Mouse (Mus musculus): ENCODE data around the gene Pspc1. TPM values are rescaled to one million over a fixed set of nuclear protein-coding genes. Genes with fewer than 3 reads are reported as not detected.
A peak's percentile ranks its signal among the peaks of the same experiment; 100 is the strongest.
"Not testable (repeated sequence)": the region's sequence is repeated elsewhere in the genome, so short reads cannot be mapped to it uniquely, and the experiment has no call there.

The Pspc1 gene
- polyA plus RNA-seq, 1 experiment from 2014 or later, result 60.2 TPM

DNA sequence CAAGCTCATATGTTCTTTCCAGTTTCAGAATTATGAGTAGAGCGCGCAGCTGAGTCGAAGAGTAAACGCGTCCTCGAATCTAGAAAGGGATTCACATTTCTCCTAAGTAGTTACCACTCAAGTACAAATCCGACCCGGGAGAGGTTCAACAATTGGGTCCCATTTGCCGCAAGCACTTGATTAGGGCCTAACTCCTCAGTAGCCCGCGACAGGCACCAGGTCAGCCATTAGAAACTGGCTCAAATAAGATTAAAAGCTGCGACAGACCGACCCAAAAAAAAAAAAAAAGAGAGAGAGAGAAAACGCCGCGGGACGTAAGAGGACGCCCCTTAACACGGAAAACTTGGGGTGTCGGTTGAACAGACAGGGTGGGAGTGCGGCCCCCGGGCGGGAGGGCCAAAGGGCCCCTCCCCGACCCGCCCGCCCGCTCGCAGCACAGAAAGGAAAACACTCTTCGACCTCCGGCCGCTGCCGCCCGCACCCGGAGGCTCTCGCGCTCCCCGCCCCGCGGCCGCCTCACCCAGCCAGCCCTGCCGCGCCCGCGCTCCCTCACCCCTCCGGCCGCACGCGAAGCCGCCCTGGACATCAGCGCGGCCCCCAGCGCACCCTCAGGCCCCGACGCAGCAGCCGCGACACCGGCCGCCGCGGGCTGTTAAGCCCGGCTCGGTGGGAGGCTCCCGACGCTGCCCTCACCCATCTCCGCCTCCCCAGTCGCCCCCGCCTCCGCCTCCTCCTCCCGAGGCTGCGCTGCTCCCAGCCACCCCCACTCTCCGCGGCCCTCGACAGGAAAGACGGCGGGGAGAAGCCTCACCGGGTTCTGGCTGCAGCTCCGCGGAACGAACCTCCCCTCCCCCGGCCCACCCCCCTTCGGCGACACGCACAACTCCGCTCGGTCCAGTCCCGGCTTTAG, 32.9 kb upstream of the Pspc1 start:
- 1% methylated on average over 35 of the region's 86 CpGs for WGBS
- H3K4me3 ChIP-seq (ENCODE audit: low read depth, low read length), result peak overlapping the region; percentile 75

DNA sequence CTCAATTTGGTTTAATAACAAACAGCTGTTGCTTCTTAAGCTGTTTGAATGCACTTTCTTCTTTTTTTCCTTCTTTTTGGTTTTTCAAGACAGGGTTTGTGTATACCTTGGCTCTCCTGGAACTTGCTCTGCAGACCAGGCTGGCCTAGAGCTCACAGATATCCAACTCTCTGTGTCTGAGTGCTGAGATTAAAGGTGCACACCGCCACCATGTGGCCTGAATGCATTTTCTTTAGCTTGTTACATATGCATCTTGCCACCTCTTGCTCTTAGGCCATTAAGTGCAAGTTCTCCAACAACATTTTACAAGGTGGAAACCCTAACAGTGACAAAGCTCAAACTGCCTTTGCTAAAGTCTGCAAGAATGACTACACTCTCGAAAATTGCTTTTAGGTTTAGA, 15.1 kb upstream of the Pspc1 start:
- Histone ChIP-seq H3K4me2 (ENCODE audit: low read depth, low read length) (no peak overlapping the region), H3K9ac (replicated peaks; ENCODE audit: low read length) (no peak overlapping the region), H3K27me3 (ENCODE audit: control insufficient read depth, insufficient read depth, low read length) (no peaks in the 10 kb centered on the region), H3K9me3 (replicated peaks; ENCODE audit: control insufficient read depth, low read length) (no peaks in the 10 kb centered on the region), H3K27ac (replicated peaks; ENCODE audit: low read depth, low read length) (no peak overlapping the region), H3K36me3 (replicated peaks; ENCODE audit: control insufficient read depth, insufficient read depth, low read depth, low read length) (peaks cover 2% of the 10 kb centered on the region; the same call in 1 of the 2 replicates), H3K4me1 (ENCODE audit: control insufficient read depth, insufficient read depth, low read length) (no peaks in the 10 kb centered on the region), H3K4me3 (ENCODE audit: low read depth, low read length) (no peak overlapping the region)
- peak; percentile 73 for DNase-seq (ENCODE audit: low spot score)
- WGBS, result 46% methylated on average over 2 of the region's 2 CpGs
- no peak for ATAC-seq (replicated peaks; ENCODE audit: insufficient number of reproducible peaks, low FRiP score, low TSS enrichment, low read depth)

More for the DNA sequence above, 32.9 kb upstream of the Pspc1 start:
- peak; percentile 39 for DNase-seq (ENCODE audit: low spot score)
- Histone ChIP-seq H3K4me2 (ENCODE audit: low read depth, low read length) (peak overlapping the region; percentile 55), H3K27ac (replicated peaks; ENCODE audit: low read depth, low read length) (peak overlapping the region; percentile 73), H3K9ac (replicated peaks; ENCODE audit: low read length) (peak overlapping the region; percentile 82)
- not testable (repeated sequence) for H3K36me3 ChIP-seq (replicated peaks; ENCODE audit: control insufficient read depth, insufficient read depth, low read depth, low read length); H3K4me1 ChIP-seq (ENCODE audit: control insufficient read depth, insufficient read depth, low read length); H3K9me3 ChIP-seq (replicated peaks; ENCODE audit: control insufficient read depth, low read length); H3K27me3 ChIP-seq (ENCODE audit: control insufficient read depth, insufficient read depth, low read length); ATAC-seq (replicated peaks; ENCODE audit: insufficient number of reproducible peaks, low FRiP score, low TSS enrichment, low read depth)

DNA sequence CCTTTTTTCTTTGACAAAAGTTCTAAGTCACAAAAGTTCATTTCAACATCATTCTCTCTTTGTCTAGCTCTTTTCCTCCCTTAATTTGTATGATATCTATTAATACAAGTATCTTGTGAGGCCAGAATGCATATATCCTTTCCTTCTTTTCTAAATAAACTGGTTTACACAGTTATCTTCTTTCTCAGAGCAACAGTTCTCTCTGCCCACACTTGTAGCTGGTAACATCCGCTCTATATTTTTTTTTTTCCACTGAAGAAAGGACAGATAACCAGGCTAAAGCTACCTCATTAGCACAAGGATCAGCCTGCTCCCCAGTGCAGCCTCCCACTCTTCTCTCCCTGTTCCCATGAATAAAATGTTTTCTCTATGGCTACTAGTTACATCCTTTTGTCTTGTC, 6.5 kb upstream of the Pspc1 start:
- Histone ChIP-seq H3K27ac (replicated peaks; ENCODE audit: low read depth, low read length) (no peak overlapping the region), H3K9me3 (replicated peaks; ENCODE audit: control insufficient read depth, low read length) (no peaks in the 10 kb centered on the region), H3K4me2 (ENCODE audit: low read depth, low read length) (no peak overlapping the region), H3K27me3 (ENCODE audit: control insufficient read depth, insufficient read depth, low read length) (no peaks in the 10 kb centered on the region), H3K9ac (replicated peaks; ENCODE audit: low read length) (no peak overlapping the region), H3K4me3 (ENCODE audit: low read depth, low read length) (no peak overlapping the region), H3K4me1 (ENCODE audit: control insufficient read depth, insufficient read depth, low read length) (no peaks in the 10 kb centered on the region), H3K36me3 (replicated peaks; ENCODE audit: control insufficient read depth, insufficient read depth, low read depth, low read length) (no peaks in the 10 kb centered on the region)
- DNase-seq (ENCODE audit: low spot score), result no peak
- 79% methylated on average over 1 of the region's 1 CpGs for WGBS
- ATAC-seq (replicated peaks; ENCODE audit: insufficient number of reproducible peaks, low FRiP score, low TSS enrichment, low read depth), result no peak

DNA sequence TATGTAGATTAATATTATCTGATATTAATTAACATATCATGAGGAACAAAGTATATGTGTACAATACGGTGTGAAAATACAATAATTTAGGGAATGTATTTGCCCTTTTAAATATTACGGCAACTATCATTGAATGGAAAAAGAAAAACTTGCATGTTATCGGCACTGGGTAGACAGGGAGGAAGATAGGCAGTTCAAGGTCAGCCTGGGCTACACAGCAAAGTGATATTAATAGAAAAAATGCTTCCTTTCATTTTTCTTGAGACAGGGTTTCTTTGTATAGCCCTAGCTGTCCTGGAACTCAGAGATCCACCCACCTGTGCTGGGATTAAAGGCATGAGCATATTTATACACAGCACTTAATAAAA, 801 bp upstream of the Pspc1 start:
- Histone ChIP-seq H3K9me3 (replicated peaks; ENCODE audit: control insufficient read depth, low read length) (no peaks in the 10 kb centered on the region), H3K27me3 (ENCODE audit: control insufficient read depth, insufficient read depth, low read length) (no peaks in the 10 kb centered on the region), H3K4me3 (ENCODE audit: low read depth, low read length) (peak overlapping the region; percentile 96), H3K27ac (replicated peaks; ENCODE audit: low read depth, low read length) (peak overlapping the region; percentile 91), H3K36me3 (replicated peaks; ENCODE audit: control insufficient read depth, insufficient read depth, low read depth, low read length) (no peaks in the 10 kb centered on the region), H3K9ac (replicated peaks; ENCODE audit: low read length) (peak overlapping the region; percentile 55), H3K4me1 (ENCODE audit: control insufficient read depth, insufficient read depth, low read length) (peaks cover 4% of the 10 kb centered on the region; the same call in 1 of the 2 replicates), H3K4me2 (ENCODE audit: low read depth, low read length) (peak overlapping the region; percentile 36)
- WGBS, result 50% methylated on average over 3 of the region's 3 CpGs
- ATAC-seq (replicated peaks; ENCODE audit: insufficient number of reproducible peaks, low FRiP score, low TSS enrichment, low read depth) (peak; percentile 7; the same call in 1 of the 2 replicates), DNase-seq (ENCODE audit: low spot score) (no peak)

DNA sequence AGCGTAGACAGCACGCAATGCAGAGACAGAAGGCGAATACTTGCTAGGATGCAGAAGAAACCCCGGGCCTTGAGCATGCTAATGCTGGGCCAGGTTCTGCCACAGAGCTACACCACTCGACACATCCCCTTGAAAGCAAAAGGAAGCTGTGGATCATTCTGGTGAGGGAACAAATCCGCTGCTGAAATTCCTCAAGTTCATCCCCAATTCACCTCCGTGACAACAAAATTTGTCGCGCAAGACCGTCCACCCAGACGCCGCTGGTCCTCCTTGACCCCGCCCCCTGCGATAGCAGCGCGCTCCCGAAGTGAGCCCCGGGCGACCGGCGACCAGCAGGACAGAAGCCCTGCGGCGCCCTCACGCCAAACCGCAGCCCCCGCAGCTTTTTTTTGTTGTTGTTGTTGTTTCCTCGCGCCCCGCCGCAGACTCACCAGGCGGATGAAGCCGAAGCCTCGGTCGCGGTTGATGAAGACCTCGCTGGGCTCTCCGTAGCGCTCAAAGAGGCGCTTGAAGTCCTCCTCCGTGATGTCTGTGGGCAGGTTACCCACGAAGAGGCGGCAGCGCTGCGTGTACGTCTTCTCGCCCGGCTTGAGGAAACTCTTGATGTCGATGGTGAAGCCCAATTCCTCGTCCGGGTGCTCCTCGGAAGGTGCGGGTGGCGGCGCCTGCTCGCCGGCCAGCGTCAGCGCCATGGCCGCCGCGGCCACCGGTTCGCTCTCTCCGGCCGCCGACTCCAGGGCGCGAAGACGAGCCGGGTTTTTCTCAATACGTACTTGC, 568 bp downstream of the Pspc1 start:
- WGBS, result under 1% methylated on average over 71 of the region's 71 CpGs
- peaks cover 4% of the 10 kb centered on the region; the same call in 1 of the 2 replicates for H3K4me1 ChIP-seq (ENCODE audit: control insufficient read depth, insufficient read depth, low read length)
- DNase-seq (ENCODE audit: low spot score) (peak; percentile 66), ATAC-seq (replicated peaks; ENCODE audit: insufficient number of reproducible peaks, low FRiP score, low TSS enrichment, low read depth) (peak; percentile 21; the same call in 1 of the 2 replicates)
- peak overlapping the region; percentile 93 for H3K9ac ChIP-seq (replicated peaks; ENCODE audit: low read length)
- no peaks in the 10 kb centered on the region for H3K36me3 ChIP-seq (replicated peaks; ENCODE audit: control insufficient read depth, insufficient read depth, low read depth, low read length)
- H3K27me3 ChIP-seq (ENCODE audit: control insufficient read depth, insufficient read depth, low read length), result no peaks in the 10 kb centered on the region
- H3K27ac ChIP-seq (replicated peaks; ENCODE audit: low read depth, low read length), result peak overlapping the region; percentile 91
- peak overlapping the region; percentile 96 for H3K4me3 ChIP-seq (ENCODE audit: low read depth, low read length)
- peak overlapping the region; percentile 71 for H3K4me2 ChIP-seq (ENCODE audit: low read depth, low read length)
- no peaks in the 10 kb centered on the region for H3K9me3 ChIP-seq (replicated peaks; ENCODE audit: control insufficient read depth, low read length)

DNA sequence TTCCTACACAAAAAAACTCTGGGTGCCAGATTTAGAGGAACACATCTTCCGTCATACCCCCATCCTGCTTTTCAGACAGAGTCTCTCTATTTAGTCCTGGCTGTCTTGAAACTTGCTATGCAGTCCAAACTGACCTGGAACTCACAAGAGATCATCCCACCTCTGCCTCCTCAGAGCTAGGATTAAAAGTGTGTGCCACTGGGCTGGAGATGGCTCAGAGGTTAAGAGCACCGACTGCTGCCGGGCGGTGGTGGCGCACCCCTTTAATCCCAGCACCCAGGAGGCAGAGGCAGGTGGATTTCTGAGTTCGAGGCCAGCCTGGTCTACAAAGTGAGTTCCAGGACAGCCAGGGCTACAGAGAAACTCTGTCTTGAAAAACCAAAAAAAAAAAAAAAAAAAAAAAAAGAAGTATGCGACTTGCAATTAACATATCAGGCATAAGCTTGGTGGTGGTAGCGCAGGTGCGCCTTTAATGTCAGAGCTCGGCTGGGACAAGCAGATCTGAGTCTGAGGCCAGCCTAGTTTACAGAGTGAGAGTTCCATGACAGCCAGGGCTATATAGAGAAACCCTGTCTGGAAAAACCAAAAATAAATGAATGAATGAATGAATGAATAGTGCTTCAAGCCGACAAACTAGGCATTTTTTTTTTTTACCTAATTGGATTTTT, 1.4 kb downstream of the Pspc1 start:
- no peaks in the 10 kb centered on the region for H3K9me3 ChIP-seq (replicated peaks; ENCODE audit: control insufficient read depth, low read length)
- H3K27me3 ChIP-seq (ENCODE audit: control insufficient read depth, insufficient read depth, low read length), result no peaks in the 10 kb centered on the region
- no peaks in the 10 kb centered on the region for H3K36me3 ChIP-seq (replicated peaks; ENCODE audit: control insufficient read depth, insufficient read depth, low read depth, low read length)
- peak overlapping the region; percentile 71 for H3K4me2 ChIP-seq (ENCODE audit: low read depth, low read length)
- H3K4me3 ChIP-seq (ENCODE audit: low read depth, low read length), result peak overlapping the region; percentile 96
- H3K9ac ChIP-seq (replicated peaks; ENCODE audit: low read length), result peak overlapping the region; percentile 93
- no peak for DNase-seq (ENCODE audit: low spot score)
- 40% methylated on average over 11 of the region's 11 CpGs for WGBS
- H3K27ac ChIP-seq (replicated peaks; ENCODE audit: low read depth, low read length), result no peak overlapping the region
- no peak for ATAC-seq (replicated peaks; ENCODE audit: insufficient number of reproducible peaks, low FRiP score, low TSS enrichment, low read depth)
- H3K4me1 ChIP-seq (ENCODE audit: control insufficient read depth, insufficient read depth, low read length), result peaks cover 4% of the 10 kb centered on the region; the same call in 1 of the 2 replicates

DNA sequence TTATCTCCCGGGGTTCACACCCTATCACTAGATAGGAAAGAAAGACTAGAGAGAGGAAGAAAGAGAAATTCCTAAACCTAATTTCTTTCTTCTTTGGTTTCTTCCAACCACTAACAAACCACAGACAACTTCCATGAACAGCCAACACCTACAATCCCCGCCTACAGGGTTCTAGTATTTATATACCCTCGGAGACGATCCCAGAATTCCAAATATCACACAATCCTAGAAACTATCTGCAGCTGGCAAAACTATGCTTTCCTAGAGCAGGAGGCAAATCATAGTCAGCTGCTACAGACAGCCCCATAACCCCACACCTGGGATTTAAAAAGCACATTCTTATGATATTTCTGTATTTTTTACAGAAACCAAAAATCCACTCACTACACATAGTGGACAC, 2.7 kb downstream of the Pspc1 start:
- H3K9ac ChIP-seq (replicated peaks; ENCODE audit: low read length), result no peak overlapping the region

More for the DNA sequence above, 2.7 kb downstream of the Pspc1 start:
- H3K27me3 ChIP-seq (ENCODE audit: control insufficient read depth, insufficient read depth, low read length), result no peaks in the 10 kb centered on the region
- 73% methylated on average over 4 of the region's 4 CpGs for WGBS
- peaks cover 4% of the 10 kb centered on the region; the same call in 1 of the 2 replicates for H3K4me1 ChIP-seq (ENCODE audit: control insufficient read depth, insufficient read depth, low read length)
- H3K36me3 ChIP-seq (replicated peaks; ENCODE audit: control insufficient read depth, insufficient read depth, low read depth, low read length), result no peaks in the 10 kb centered on the region
- no peak for DNase-seq (ENCODE audit: low spot score)
- H3K27ac ChIP-seq (replicated peaks; ENCODE audit: low read depth, low read length), result no peak overlapping the region
- H3K4me2 ChIP-seq (ENCODE audit: low read depth, low read length), result peak overlapping the region; percentile 16; the same call in 1 of the 2 replicates
- no peaks in the 10 kb centered on the region for H3K9me3 ChIP-seq (replicated peaks; ENCODE audit: control insufficient read depth, low read length)
- H3K4me3 ChIP-seq (ENCODE audit: low read depth, low read length), result 0 out of 2 replicates have a peak overlapping the region, but pooled peaks have one; percentile 1
- no peak for ATAC-seq (replicated peaks; ENCODE audit: insufficient number of reproducible peaks, low FRiP score, low TSS enrichment, low read depth)

Measured in embryonic facial prominence, embryonic 11.5 days (tissue).